Mouse (Mus musculus): ENCODE data around the gene Fbln5. TPM values are rescaled to one million over a fixed set of nuclear protein-coding genes. Genes with fewer than 3 reads are reported as not detected.

Fbln5 gene
- total RNA-seq, 1 experiment: 0.76 TPM

- in situ Hi-C loops (cut with MboI; ENCODE audit: low sequenced_read_pairs in 2 of 2, unreplicated experiment in 2 of 2): no loop called here
- Histone ChIP-seq H3K4me3 (ENCODE audit: insufficient read depth in 1 of 2, low read depth in 1 of 2, low read length in 2 of 2, poor library complexity in 1 of 2, severe bottlenecking in 1 of 2) (no peak overlapping the region), H3K9me3 (ENCODE audit: control insufficient read depth, insufficient read depth, low read depth, low read length) (no peaks in the 10 kb centered on the region), H3K4me1 (ENCODE audit: control insufficient read depth in 2 of 2, insufficient read depth in 2 of 2, low read length in 2 of 2, poor library complexity in 1 of 2) (peaks cover 0 to 3% of the 10 kb centered on the region in 2 experiments; a peak in 1 of 4 replicates), H3K9ac (ENCODE audit: insufficient read depth, low read depth, low read length, poor library complexity, severe bottlenecking) (no peak overlapping the region), H3K36me3 (ENCODE audit: control insufficient read depth, insufficient read depth, low read length, poor library complexity, severe bottlenecking) (no peaks in the 10 kb centered on the region), H3K27ac (ENCODE audit: insufficient read depth, low read depth, low read length, poor library complexity, severe bottlenecking) (no peak overlapping the region)
- TF ChIP-seq CHD2 (IDR thresholded peaks at IDR 0.05; ENCODE audit: low read depth, low read length): no peak
- TF ChIP-seq HCFC1 (IDR thresholded peaks at IDR 0.05; ENCODE audit: borderline replicate concordance, insufficient read depth, low read length): no peak
- no peak for TF ChIP-seq MAFK (IDR thresholded peaks at IDR 0.05; ENCODE audit: insufficient read depth, low read depth, low read length)
- TF ChIP-seq ZC3H11A (IDR thresholded peaks at IDR 0.05; ENCODE audit: borderline replicate concordance, low read depth, low read length): peak; percentile 54
- TF ChIP-seq ZNF384 (IDR thresholded peaks at IDR 0.05; ENCODE audit: low read depth, low read length): no peak
- peak; percentile 68 for DNase-seq (ENCODE audit: low read depth, low spot score)
Measured at GRCm38 (mm10) chr12:101816810-101817209, 2.0 kb downstream of the Fbln5 start.

GRCm38 (mm10) chr12:101815796-101816195 is 3.1 kb downstream of the Fbln5 start:
- no peak for DNase-seq (ENCODE audit: low read depth, low spot score)
- in situ Hi-C loops (cut with MboI; ENCODE audit: low sequenced_read_pairs in 2 of 2, unreplicated experiment in 2 of 2): no loop called here
- Histone ChIP-seq H3K9me3 (ENCODE audit: control insufficient read depth, insufficient read depth, low read depth, low read length) (no peaks in the 10 kb centered on the region), H3K36me3 (ENCODE audit: control insufficient read depth, insufficient read depth, low read length, poor library complexity, severe bottlenecking) (no peaks in the 10 kb centered on the region), H3K4me3 (ENCODE audit: insufficient read depth in 1 of 2, low read depth in 1 of 2, low read length in 2 of 2, poor library complexity in 1 of 2, severe bottlenecking in 1 of 2) (no peak overlapping the region), H3K9ac (ENCODE audit: insufficient read depth, low read depth, low read length, poor library complexity, severe bottlenecking) (no peak overlapping the region), H3K4me1 (ENCODE audit: control insufficient read depth in 2 of 2, insufficient read depth in 2 of 2, low read length in 2 of 2, poor library complexity in 1 of 2) (peaks cover 0 to 3% of the 10 kb centered on the region in 2 experiments; a peak in 1 of 4 replicates), H3K27ac (ENCODE audit: insufficient read depth, low read depth, low read length, poor library complexity, severe bottlenecking) (no peak overlapping the region)
- no peak for TF ChIP-seq HCFC1 (IDR thresholded peaks at IDR 0.05; ENCODE audit: borderline replicate concordance, insufficient read depth, low read length)
- no peak for TF ChIP-seq CHD2 (IDR thresholded peaks at IDR 0.05; ENCODE audit: low read depth, low read length)
- TF ChIP-seq ZNF384 (IDR thresholded peaks at IDR 0.05; ENCODE audit: low read depth, low read length): no peak
- no peak for TF ChIP-seq MAFK (IDR thresholded peaks at IDR 0.05; ENCODE audit: insufficient read depth, low read depth, low read length)
- no peak for TF ChIP-seq ZC3H11A (IDR thresholded peaks at IDR 0.05; ENCODE audit: borderline replicate concordance, low read depth, low read length)

- no peak overlapping the region for H3K27ac ChIP-seq (ENCODE audit: insufficient read depth, low read depth, low read length, poor library complexity, severe bottlenecking)
- TF ChIP-seq CHD2 (IDR thresholded peaks at IDR 0.05; ENCODE audit: low read depth, low read length) (no peak), ZNF384 (IDR thresholded peaks at IDR 0.05; ENCODE audit: low read depth, low read length) (no peak)
- H3K4me3 ChIP-seq (ENCODE audit: insufficient read depth in 1 of 2, low read depth in 1 of 2, low read length in 2 of 2, poor library complexity in 1 of 2, severe bottlenecking in 1 of 2): no peak overlapping the region
- no peaks in the 10 kb centered on the region for H3K9me3 ChIP-seq (ENCODE audit: control insufficient read depth, insufficient read depth, low read depth, low read length)
- no peaks in the 10 kb centered on the region for H3K36me3 ChIP-seq (ENCODE audit: control insufficient read depth, insufficient read depth, low read length, poor library complexity, severe bottlenecking)
- in situ Hi-C loops (cut with MboI; ENCODE audit: low sequenced_read_pairs in 2 of 2, unreplicated experiment in 2 of 2): no loop called here
- peaks cover 0 to 1% of the 10 kb centered on the region in 2 experiments; a peak in 1 of 4 replicates for H3K4me1 ChIP-seq (ENCODE audit: control insufficient read depth in 2 of 2, insufficient read depth in 2 of 2, low read length in 2 of 2, poor library complexity in 1 of 2)
- H3K9ac ChIP-seq (ENCODE audit: insufficient read depth, low read depth, low read length, poor library complexity, severe bottlenecking): no peak overlapping the region
- DNase-seq (ENCODE audit: low read depth, low spot score): no peak
Measured at GRCm38 (mm10) chr12:101814423-101814822, 4.4 kb downstream of the Fbln5 start.

GRCm38 (mm10) chr12:101811181-101811580 is 7.7 kb downstream of the Fbln5 start:
- no peak for DNase-seq (ENCODE audit: low read depth, low spot score)
- no peaks in the 10 kb centered on the region for H3K4me1 ChIP-seq (ENCODE audit: control insufficient read depth in 2 of 2, insufficient read depth in 2 of 2, low read length in 2 of 2, poor library complexity in 1 of 2)
- H3K36me3 ChIP-seq (ENCODE audit: control insufficient read depth, insufficient read depth, low read length, poor library complexity, severe bottlenecking): no peaks in the 10 kb centered on the region
- H3K27ac ChIP-seq (ENCODE audit: insufficient read depth, low read depth, low read length, poor library complexity, severe bottlenecking): no peak overlapping the region
- H3K4me3 ChIP-seq (ENCODE audit: insufficient read depth in 1 of 2, low read depth in 1 of 2, low read length in 2 of 2, poor library complexity in 1 of 2, severe bottlenecking in 1 of 2): no peak overlapping the region
- in situ Hi-C loops (cut with MboI; ENCODE audit: low sequenced_read_pairs in 2 of 2, unreplicated experiment in 2 of 2): no loop called here
- H3K9ac ChIP-seq (ENCODE audit: insufficient read depth, low read depth, low read length, poor library complexity, severe bottlenecking): no peak overlapping the region
- H3K9me3 ChIP-seq (ENCODE audit: control insufficient read depth, insufficient read depth, low read depth, low read length): no peaks in the 10 kb centered on the region
- TF ChIP-seq ZC3H11A (IDR thresholded peaks at IDR 0.05; ENCODE audit: borderline replicate concordance, low read depth, low read length) (no peak), MAFK (IDR thresholded peaks at IDR 0.05; ENCODE audit: insufficient read depth, low read depth, low read length) (no peak), CHD2 (IDR thresholded peaks at IDR 0.05; ENCODE audit: low read depth, low read length) (no peak)

- Histone ChIP-seq H3K27ac (ENCODE audit: insufficient read depth, low read depth, low read length, poor library complexity, severe bottlenecking) (no peak overlapping the region), H3K9me3 (ENCODE audit: control insufficient read depth, insufficient read depth, low read depth, low read length) (no peaks in the 10 kb centered on the region), H3K36me3 (ENCODE audit: control insufficient read depth, insufficient read depth, low read length, poor library complexity, severe bottlenecking) (no peaks in the 10 kb centered on the region), H3K4me1 (ENCODE audit: control insufficient read depth in 2 of 2, insufficient read depth in 2 of 2, low read length in 2 of 2, poor library complexity in 1 of 2) (no peaks in the 10 kb centered on the region), H3K9ac (ENCODE audit: insufficient read depth, low read depth, low read length, poor library complexity, severe bottlenecking) (no peak overlapping the region), H3K4me3 (ENCODE audit: insufficient read depth in 1 of 2, low read depth in 1 of 2, low read length in 2 of 2, poor library complexity in 1 of 2, severe bottlenecking in 1 of 2) (no peak overlapping the region)
- no peak for TF ChIP-seq HCFC1 (IDR thresholded peaks at IDR 0.05; ENCODE audit: borderline replicate concordance, insufficient read depth, low read length)
- DNase-seq (ENCODE audit: low read depth, low spot score): no peak
- in situ Hi-C loops (cut with MboI; ENCODE audit: low sequenced_read_pairs in 2 of 2, unreplicated experiment in 2 of 2): no loop called here
Measured at GRCm38 (mm10) chr12:101810515-101810914, 8.3 kb downstream of the Fbln5 start.

Measured in ES-E14 (cell line).